Mouse (Mus musculus): ENCODE data around the gene Piwil1.
"Not testable (repeated sequence)": the region's sequence is repeated elsewhere in the genome, so short reads cannot be mapped to it uniquely, and the experiment has no call there.

Piwil1 gene

GRCm38 (mm10) chr5:128710596-128710995 is 8.3 kb downstream of the Piwil1 start:
- no peak for DNase-seq (ENCODE audit: low read depth)

- DNase-seq (ENCODE audit: low read depth), result no peak
Measured at GRCm38 (mm10) chr5:128711847-128712246, 9.5 kb downstream of the Piwil1 start.

GRCm38 (mm10) chr5:128715171-128715570 is 12.8 kb downstream of the Piwil1 start:
- no peak for DNase-seq (ENCODE audit: low read depth)

GRCm38 (mm10) chr5:128720461-128720860 is 18.1 kb downstream of the Piwil1 start:
- not testable (repeated sequence) for DNase-seq (ENCODE audit: low read depth)

GRCm38 (mm10) chr5:128729341-128729740 is 27.0 kb downstream of the Piwil1 start:
- no peak for DNase-seq (ENCODE audit: low read depth)

- no peak for DNase-seq (ENCODE audit: low read depth)
Measured at GRCm38 (mm10) chr5:128730634-128731033, 28.3 kb downstream of the Piwil1 start.

- DNase-seq (ENCODE audit: low read depth), result no peak
Measured at GRCm38 (mm10) chr5:128732416-128733014, 30.2 kb downstream of the Piwil1 start.

- no peak for DNase-seq (ENCODE audit: low read depth)
Measured at GRCm38 (mm10) chr5:128733955-128734354, 31.6 kb downstream of the Piwil1 start.

GRCm38 (mm10) chr5:128735921-128736320 is 33.6 kb downstream of the Piwil1 start:
- no peak for DNase-seq (ENCODE audit: low read depth)

- DNase-seq (ENCODE audit: low read depth), result no peak
Measured at GRCm38 (mm10) chr5:128739168-128739837, 37.0 kb downstream of the Piwil1 start.

- no peak for DNase-seq (ENCODE audit: low read depth)
Measured at GRCm38 (mm10) chr5:128739838-128740171, 37.5 kb downstream of the Piwil1 start.

GRCm38 (mm10) chr5:128744351-128744750 is 42.0 kb downstream of the Piwil1 start:
- DNase-seq (ENCODE audit: low read depth), result no peak

GRCm38 (mm10) chr5:128745206-128745605 is 42.9 kb downstream of the Piwil1 start:
- no peak for DNase-seq (ENCODE audit: low read depth)

GRCm38 (mm10) chr5:128746261-128746660 is 43.9 kb downstream of the Piwil1 start:
- no peak for DNase-seq (ENCODE audit: low read depth)

GRCm38 (mm10) chr5:128761118-128761517 is 58.8 kb downstream of the Piwil1 start:
- DNase-seq (ENCODE audit: low read depth), result no peak

- DNase-seq (ENCODE audit: low read depth), result no peak
Measured at GRCm38 (mm10) chr5:128769026-128769631, 66.8 kb downstream of the Piwil1 start.

- no peak for DNase-seq (ENCODE audit: low read depth)
Measured at GRCm38 (mm10) chr5:128776386-128776785, 74.1 kb downstream of the Piwil1 start.

- DNase-seq (ENCODE audit: low read depth), result no peak
Measured at GRCm38 (mm10) chr5:128781621-128782020, 79.3 kb downstream of the Piwil1 start.

GRCm38 (mm10) chr5:128800592-128800991 is 98.3 kb downstream of the Piwil1 start:
- no peak for DNase-seq (ENCODE audit: low read depth)
